Mouse (Mus musculus) kidney, adult 2 months (tissue): ENCODE measurements around the gene Spryd3. TPM values are rescaled to one million over a fixed set of nuclear protein-coding genes. Genes with fewer than 3 reads are reported as not detected.

Source experiments
- DNase-seq: peaks from one replicate; pipeline ENCODE4 v3.0.0; 2021
- H3K27ac ChIP-seq: fragments of 200-500 bp; 2 replicates; pipeline ENCODE4 v1.5.1; 2012; ENCODE audit warnings: low read depth, low read length, control low read depth, inconsistent platforms; ENCODE audit not compliant: insufficient read depth
- H3K27me3 ChIP-seq: fragments of 200-500 bp; replicated peaks from 2 replicates; pipeline ENCODE4 v1.6.1; 2012; ENCODE audit warnings: mild to moderate bottlenecking, moderate library complexity, low read length, inconsistent platforms; ENCODE audit not compliant: control insufficient read depth, insufficient read depth
- H3K36me3 ChIP-seq: fragments of 200-500 bp; 2 replicates; pipeline ENCODE4 v1.6.1; 2012; ENCODE audit warnings: mild to moderate bottlenecking, moderate library complexity, low read length, inconsistent platforms; ENCODE audit not compliant: control insufficient read depth, insufficient read depth
- H3K4me1 ChIP-seq: fragments of 200-500 bp; 2 replicates; pipeline ENCODE4 v1.6.1; 2011; ENCODE audit warnings: low read length; ENCODE audit not compliant: control insufficient read depth, insufficient read depth
- H3K4me3 ChIP-seq: fragments of 200-500 bp; 2 replicates; pipeline ENCODE4 v1.5.1; 2011; ENCODE audit warnings: mild to moderate bottlenecking, low read depth, low read length, control low read depth; ENCODE audit not compliant: insufficient read depth
- CTCF ChIP-seq: fragments of 200-500 bp; conservative IDR thresholded peaks from 2 replicates; pipeline ENCODE4 v1.5.1; 2011; ENCODE audit warnings: low read depth, mild to moderate bottlenecking, control low read depth, low read length, moderate library complexity, mixed read lengths; ENCODE audit not compliant: insufficient read depth, insufficient read length
- POLR2A ChIP-seq: fragments of 200-500 bp; IDR thresholded peaks from one replicate; pipeline ENCODE4 v1.6.1; 2011; ENCODE audit warnings: low read depth, low read length, control low read depth
- WGBS: fragments of 180-500 bp; shearing (Covaris S2); methylation state at CpG from one replicate; pipeline ENCODE4 v1.1.7; 2018; 5-methylcytosine and 5-hydroxymethylcytosine counted together
- polyA plus RNA-seq: library from polyadenylated mRNA; depleted of rRNA; stranded (reverse); fragments of >200 nt; gene quantifications from 2 replicates; pipeline ENCODE4 v1.2.3, GENCODE M21; 2012

The Spryd3 gene
- polyA plus RNA-seq, 1 experiment = 30.1 TPM

- Histone ChIP-seq H3K27ac (no peak overlapping the region), H3K4me1 (no peaks in the 10 kb centered on the region), H3K36me3 (peaks cover 6% of the 10 kb centered on the region), H3K4me3 (no peak overlapping the region), H3K27me3 (no peaks in the 10 kb centered on the region)
- DNase-seq = peak; percentile 76
- 63% methylated on average over 19 of the region's 19 CpGs for WGBS
- no peak for TF ChIP-seq POLR2A
- TF ChIP-seq CTCF = peak; percentile 57
Observed at GRCm38 (mm10) chr15:102117461-102118443, 18.3 kb downstream of the Spryd3 start.

GRCm38 (mm10) chr15:102116753-102117415 lies 19.1 kb downstream of the Spryd3 start:
- no peak for TF ChIP-seq CTCF
- no peak for TF ChIP-seq POLR2A
- Histone ChIP-seq H3K27ac (no peak overlapping the region), H3K27me3 (no peaks in the 10 kb centered on the region), H3K36me3 (peaks cover 9% of the 10 kb centered on the region), H3K4me3 (no peak overlapping the region), H3K4me1 (no peaks in the 10 kb centered on the region)
- DNase-seq = no peak
- WGBS = 71% methylated on average over 11 of the region's 11 CpGs

GRCm38 (mm10) chr15:102115731-102116231 lies 20.3 kb downstream of the Spryd3 start:
- H3K4me3 ChIP-seq = no peak overlapping the region
- DNase-seq = no peak
- no peaks in the 10 kb centered on the region for H3K27me3 ChIP-seq
- no peak overlapping the region for H3K27ac ChIP-seq
- TF ChIP-seq CTCF = no peak
- TF ChIP-seq POLR2A = no peak
- WGBS = 57% methylated on average over 9 of the region's 9 CpGs
- no peaks in the 10 kb centered on the region for H3K4me1 ChIP-seq
- H3K36me3 ChIP-seq = peaks cover 9% of the 10 kb centered on the region

- TF ChIP-seq CTCF (no peak), POLR2A (no peak)
- no peaks in the 10 kb centered on the region for H3K27me3 ChIP-seq
- H3K36me3 ChIP-seq = peaks cover 12% of the 10 kb centered on the region
- whole genome bisulfite sequencing = 75% methylated on average over 7 of the region's 7 CpGs
- H3K4me3 ChIP-seq = no peak overlapping the region
- H3K27ac ChIP-seq = no peak overlapping the region
- H3K4me1 ChIP-seq = 0 out of 2 replicates have a peak, but pooled peaks cover 3% of the 10 kb centered on the region
- no peak for DNase-seq
Observed at GRCm38 (mm10) chr15:102114651-102115260, 21.3 kb downstream of the Spryd3 start.

GRCm38 (mm10) chr15:102113674-102114073 lies 22.4 kb downstream of the Spryd3 start:
- Histone ChIP-seq H3K36me3 (peaks cover 16% of the 10 kb centered on the region), H3K27ac (no peak overlapping the region), H3K4me3 (no peak overlapping the region), H3K27me3 (no peaks in the 10 kb centered on the region), H3K4me1 (peaks cover 9% of the 10 kb centered on the region; the same call in 1 of the 2 replicates)
- TF ChIP-seq CTCF = no peak
- 86% methylated on average over 4 of the region's 4 CpGs for WGBS
- DNase-seq = no peak

- TF ChIP-seq CTCF = no peak
- TF ChIP-seq POLR2A = no peak
- H3K36me3 ChIP-seq = peaks cover 16% of the 10 kb centered on the region
- 77% methylated on average over 8 of the region's 8 CpGs for WGBS
Observed at GRCm38 (mm10) chr15:102112827-102113226, 23.2 kb downstream of the Spryd3 start.

GRCm38 (mm10) chr15:102112181-102112580 lies 23.9 kb downstream of the Spryd3 start:
- Histone ChIP-seq H3K4me1 (peaks cover 20% of the 10 kb centered on the region; the same call in 1 of the 2 replicates), H3K27ac (no peak overlapping the region), H3K36me3 (peaks cover 16% of the 10 kb centered on the region), H3K27me3 (no peaks in the 10 kb centered on the region), H3K4me3 (no peak overlapping the region)
- 94% methylated on average over 6 of the region's 6 CpGs for WGBS
- DNase-seq = no peak
- TF ChIP-seq POLR2A = no peak
- no peak for TF ChIP-seq CTCF

More at GRCm38 (mm10) chr15:102112827-102113226, 23.2 kb downstream of the Spryd3 start:
- DNase-seq = no peak
- no peak overlapping the region for H3K27ac ChIP-seq
- no peak overlapping the region for H3K4me3 ChIP-seq
- peaks cover 15% of the 10 kb centered on the region; the same call in 1 of the 2 replicates for H3K4me1 ChIP-seq
- H3K27me3 ChIP-seq = no peaks in the 10 kb centered on the region
